Mouse (Mus musculus) urinary bladder, adult 18-20 months (tissue): Measurements from ENCODE around the gene Tmem43.
"Not testable (repeated sequence)": the region's sequence is repeated elsewhere in the genome, so short reads cannot be mapped to it uniquely, and the experiment has no call there.

Source experiments
- DNase-seq, 2 experiments: peaks; one replicate each; pipeline ENCODE4 v3.0.0; 2022; ENCODE audit warnings: low spot score in 2 of 2, mixed read lengths in 2 of 2

The Tmem43 gene

GRCm38 (mm10) chr6:91472868-91473804, at the start of gene Tmem43, which contains the start of gene Chchd4:
Tmem43 (plus strand) TSS chr6:91473703.
Chchd4 (minus strand) TSS chr6:91473546.
- peak; percentile 98 to 99 for DNase-seq

GRCm38 (mm10) chr6:91424151-91424550, 49.4 kb upstream of the Tmem43 start:
- DNase-seq = no peak

- DNase-seq = peak; percentile 92 to 94
Measured at GRCm38 (mm10) chr6:91440474-91441144, 32.9 kb upstream of the Tmem43 start.

GRCm38 (mm10) chr6:91441145-91441662, 32.3 kb upstream of the Tmem43 start:
- no peak for DNase-seq

- DNase-seq = no peak
Measured at GRCm38 (mm10) chr6:91445316-91445715, 28.2 kb upstream of the Tmem43 start.

- DNase-seq = no peak
Measured at GRCm38 (mm10) chr6:91449472-91450225, 23.9 kb upstream of the Tmem43 start.

GRCm38 (mm10) chr6:91452056-91452455, 21.4 kb upstream of the Tmem43 start:
- no peak for DNase-seq

GRCm38 (mm10) chr6:91454546-91454945, 19.0 kb upstream of the Tmem43 start:
- DNase-seq = no peak

- DNase-seq = no peak
Measured at GRCm38 (mm10) chr6:91459471-91459870, 14.0 kb upstream of the Tmem43 start.

- no peak for DNase-seq
Measured at GRCm38 (mm10) chr6:91465756-91466155, 7.7 kb upstream of the Tmem43 start.

- DNase-seq = no peak
Measured at GRCm38 (mm10) chr6:91467106-91467505, 6.4 kb upstream of the Tmem43 start.

GRCm38 (mm10) chr6:91470712-91471111, 2.8 kb upstream of the Tmem43 start:
- no peak for DNase-seq

GRCm38 (mm10) chr6:91471427-91471826, 2.1 kb upstream of the Tmem43 start:
- DNase-seq = not testable (repeated sequence)

- no peak for DNase-seq
Measured at GRCm38 (mm10) chr6:91472319-91472718, 1.2 kb upstream of the Tmem43 start.

GRCm38 (mm10) chr6:91473805-91474440, 420 bp downstream of the Tmem43 start:
- DNase-seq = peak in 1 of 2 experiments; percentile 12

- peak; percentile 17 to 49 for DNase-seq
Measured at GRCm38 (mm10) chr6:91474441-91475190, 1.1 kb downstream of the Tmem43 start.

GRCm38 (mm10) chr6:91476541-91476940, 3.0 kb downstream of the Tmem43 start:
- DNase-seq = no peak

GRCm38 (mm10) chr6:91483371-91483770, 9.9 kb downstream of the Tmem43 start:
- DNase-seq = no peak

GRCm38 (mm10) chr6:91486736-91487453, 13.4 kb downstream of the Tmem43 start:
- no peak for DNase-seq
